Mouse (Mus musculus) G1E (cell line): ENCODE results near the gene Samd11. TPM values are rescaled to one million over a fixed set of nuclear protein-coding genes. Genes with fewer than 3 reads are reported as not detected.

Experiments
- ATAC-seq: 2 replicates; pipeline ENCODE4 v1.8.0; 2016; ENCODE audit warnings: mild to moderate bottlenecking; ENCODE audit not compliant: insufficient number of reproducible peaks, poor library complexity, low FRiP score, severe bottlenecking; ENCODE audit errors: extremely low read depth
- DNase-seq: peaks from one replicate; pipeline ENCODE4 v3.0.0; 2012; ENCODE audit warnings: low spot score
- H3K27me3 ChIP-seq: 2 replicates; pipeline ENCODE4 v1.6.1; 2012; ENCODE audit warnings: mild to moderate bottlenecking, low read length, inconsistent platforms; ENCODE audit not compliant: insufficient read depth
- H3K36me3 ChIP-seq: replicated peaks from 2 replicates; pipeline ENCODE3; 2012; ENCODE audit warnings: mild to moderate bottlenecking, inconsistent platforms
- H3K4me1 ChIP-seq: 2 replicates; pipeline ENCODE4 v1.6.1; 2012; ENCODE audit warnings: low read depth, low read length, inconsistent platforms, mixed read lengths; ENCODE audit not compliant: insufficient read depth
- H3K4me3 ChIP-seq: 2 replicates; pipeline ENCODE4 v1.5.1; 2012; ENCODE audit warnings: low read depth, mild to moderate bottlenecking, inconsistent platforms, low read length, moderate library complexity, mixed read lengths
- H3K9me3 ChIP-seq: replicated peaks from 2 replicates; pipeline ENCODE4 v1.6.1; 2012; ENCODE audit warnings: inconsistent platforms
- CTCF ChIP-seq: IDR thresholded peaks from 2 replicates; pipeline ENCODE4 v1.5.1; 2012; ENCODE audit warnings: low read depth, low read length, inconsistent platforms, mixed read lengths
- GATA1 ChIP-seq: IDR thresholded peaks from 2 replicates; pipeline ENCODE4 v1.6.1; 2012; ENCODE audit warnings: borderline replicate concordance, low read length, inconsistent platforms, mixed read lengths
- GATA2 ChIP-seq: IDR thresholded peaks from 2 replicates; pipeline ENCODE4 v1.6.1; 2012; ENCODE audit warnings: low read depth, low read length, inconsistent platforms, borderline replicate concordance
- POLR2AphosphoS5 ChIP-seq: IDR thresholded peaks from 2 replicates; pipeline ENCODE4 v1.6.1; 2012; ENCODE audit warnings: low read depth, low read length, inconsistent platforms; ENCODE audit not compliant: insufficient replicate concordance
- TAL1 ChIP-seq: conservative IDR thresholded peaks from 2 replicates; pipeline ENCODE4 v1.6.1; 2012; ENCODE audit warnings: low read depth, low read length, inconsistent platforms, mixed read lengths
- polyA plus RNA-seq: library from polyadenylated mRNA; stranded (reverse); fragments of >175 nt; gene quantifications from 2 replicates; pipeline ENCODE4 v1.2.3, GENCODE M21; 2012
- total RNA-seq, 2 experiments: library from RNA; stranded (forward) in 1 of 2; stranded (reverse) in 1 of 2; fragments of 200-1000 nt in 1 of 2; fragments of >200 nt in 1 of 2; fragmentation: Nextera tagmentation in 1 of 2; gene quantifications; 2 replicates each; pipeline ENCODE4 v1.2.3; 2014 to 2017

Samd11 gene
- total and polyA plus RNA-seq, 3 experiments: 0.11 to 24.2 (median 0.12) TPM

- DNase-seq: peak; percentile 62
- TF ChIP-seq TAL1 (no peak), GATA2 (no peak), CTCF (no peak), POLR2AphosphoS5 (no peak), GATA1 (no peak)
- Histone ChIP-seq H3K27me3 (no peaks in the 10 kb centered on the region), H3K9me3 (no peaks in the 10 kb centered on the region), H3K36me3 (peaks cover 69% of the 10 kb centered on the region), H3K4me1 (peaks cover 35% of the 10 kb centered on the region), H3K4me3 (peak overlapping the region; percentile 77)
- ATAC-seq: no peak
Observed at GRCm38 (mm10) chr4:156234021-156234501, 21.4 kb downstream of the Samd11 start.

- H3K4me3 ChIP-seq: no peak overlapping the region
- TF ChIP-seq TAL1: no peak
- TF ChIP-seq GATA1: no peak
- TF ChIP-seq CTCF: no peak
- TF ChIP-seq POLR2AphosphoS5: no peak
- no peak for TF ChIP-seq GATA2
- DNase-seq (no peak), ATAC-seq (no peak)
- H3K36me3 ChIP-seq: peaks cover 55% of the 10 kb centered on the region
- H3K9me3 ChIP-seq: no peaks in the 10 kb centered on the region
- peaks cover 9% of the 10 kb centered on the region for H3K27me3 ChIP-seq
- peaks cover 15% of the 10 kb centered on the region for H3K4me1 ChIP-seq
Observed at GRCm38 (mm10) chr4:156228393-156229024, 26.9 kb downstream of the Samd11 start.

GRCm38 (mm10) chr4:156227752-156228392, 27.6 kb downstream of the Samd11 start:
- TF ChIP-seq CTCF (no peak), GATA2 (no peak), POLR2AphosphoS5 (no peak), GATA1 (no peak), TAL1 (no peak)
- DNase-seq (no peak), ATAC-seq (no peak)
- Histone ChIP-seq H3K4me1 (peaks cover 9% of the 10 kb centered on the region), H3K9me3 (no peaks in the 10 kb centered on the region), H3K36me3 (peaks cover 49% of the 10 kb centered on the region), H3K27me3 (peaks cover 13% of the 10 kb centered on the region), H3K4me3 (no peak overlapping the region)

- Histone ChIP-seq H3K27me3 (peaks cover 15% of the 10 kb centered on the region), H3K9me3 (no peaks in the 10 kb centered on the region), H3K4me3 (no peak overlapping the region), H3K4me1 (peaks cover 6% of the 10 kb centered on the region), H3K36me3 (peaks cover 13% of the 10 kb centered on the region)
- DNase-seq (no peak), ATAC-seq (no peak)
- TF ChIP-seq TAL1 (no peak), CTCF (no peak), GATA1 (no peak), POLR2AphosphoS5 (no peak), GATA2 (no peak)
Observed at GRCm38 (mm10) chr4:156224276-156224675, 31.2 kb downstream of the Samd11 start.

GRCm38 (mm10) chr4:156219936-156220335, 35.5 kb downstream of the Samd11 start:
- no peaks in the 10 kb centered on the region for H3K9me3 ChIP-seq

DNA sequence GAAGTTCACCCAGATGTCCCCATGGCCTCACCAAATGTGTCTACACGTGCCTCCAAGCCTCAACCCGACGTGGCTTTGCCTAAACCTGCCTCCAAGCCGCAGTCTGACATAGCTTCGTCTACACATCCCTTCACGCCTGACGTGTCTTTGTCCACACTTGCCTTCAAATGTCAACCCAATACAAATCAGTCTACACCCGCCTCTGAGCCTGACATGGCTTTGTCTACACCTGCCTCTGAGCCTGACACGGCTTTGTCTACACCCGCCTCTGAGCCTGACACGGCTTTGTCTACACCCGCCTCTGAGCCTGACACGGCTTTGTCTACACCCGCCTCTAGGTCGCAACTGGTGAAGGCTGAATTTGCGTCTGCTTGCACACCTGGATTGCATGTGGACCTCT, 37.6 kb downstream of the Samd11 start:
- H3K27me3 ChIP-seq: peaks cover 22% of the 10 kb centered on the region
- no peaks in the 10 kb centered on the region for H3K4me1 ChIP-seq
- H3K36me3 ChIP-seq: no peaks in the 10 kb centered on the region
- no peak overlapping the region for H3K4me3 ChIP-seq
- ATAC-seq (no peak), DNase-seq (no peak)
- TF ChIP-seq POLR2AphosphoS5: no peak
- 0 out of 2 replicates have a peak, but pooled peaks cover 2% of the 10 kb centered on the region for H3K9me3 ChIP-seq

More at GRCm38 (mm10) chr4:156219936-156220335, 35.5 kb downstream of the Samd11 start:
- ATAC-seq (no peak), DNase-seq (no peak)
- TF ChIP-seq GATA1 (no peak), TAL1 (no peak), GATA2 (no peak), CTCF (no peak), POLR2AphosphoS5 (no peak)
- peaks cover 25% of the 10 kb centered on the region for H3K27me3 ChIP-seq
- H3K4me3 ChIP-seq: no peak overlapping the region
- H3K4me1 ChIP-seq: no peaks in the 10 kb centered on the region
- no peaks in the 10 kb centered on the region for H3K36me3 ChIP-seq
